Mouse (Mus musculus) embryonic facial prominence, embryonic 10.5 days (tissue): Measurements from ENCODE around the gene Mapk7. TPM values are rescaled to one million over a fixed set of nuclear protein-coding genes. Genes with fewer than 3 reads are reported as not detected.

ENCODE experiments used
- DNase-seq: peaks from one replicate; pipeline ENCODE4 v3.0.0-alpha.2; 2017; ENCODE audit warnings: low spot score
- H3K27ac ChIP-seq: fragments of 300-500 bp; sonication (generic); replicated peaks from 2 replicates; pipeline ENCODE4 v1.5.1; 2016; ENCODE audit warnings: mild to moderate bottlenecking
- H3K27me3 ChIP-seq: fragments of 300-500 bp; sonication (generic); replicated peaks from 2 replicates; pipeline ENCODE4 v1.6.1; 2016; ENCODE audit warnings: low read depth, mild to moderate bottlenecking; ENCODE audit not compliant: poor library complexity, severe bottlenecking
- H3K36me3 ChIP-seq: fragments of 300-500 bp; sonication (generic); replicated peaks from 2 replicates; pipeline ENCODE4 v1.6.1; 2016; ENCODE audit warnings: mild to moderate bottlenecking, moderate library complexity
- H3K4me1 ChIP-seq: fragments of 300-500 bp; sonication (generic); 2 replicates; pipeline ENCODE4 v1.6.1; 2016
- H3K4me3 ChIP-seq: fragments of 300-500 bp; sonication (generic); 2 replicates; pipeline ENCODE4 v1.5.1; 2016; ENCODE audit warnings: mild to moderate bottlenecking, moderate library complexity
- H3K9me3 ChIP-seq: fragments of 300-500 bp; sonication (generic); 2 replicates; pipeline ENCODE4 v1.6.1; 2016; ENCODE audit warnings: mild to moderate bottlenecking
- WGBS: fragments of 180-500 bp; shearing (Covaris S2); methylation state at CpG from one replicate; pipeline ENCODE4 v1.1.7; 2016; 5-methylcytosine and 5-hydroxymethylcytosine counted together
- polyA plus RNA-seq: library from polyadenylated mRNA; unstranded; fragments of >200 nt; fragmentation: Nextera tagmentation; extraction: Ambion mirVana; gene quantifications from 2 replicates; pipeline ENCODE4 v1.2.1, GENCODE M21; 2016

Mapk7 gene
- polyA plus RNA-seq, 1 experiment from 2014 or later: 97.4 TPM

- DNase-seq: no peak
- no peaks in the 10 kb centered on the region for H3K9me3 ChIP-seq
- H3K27ac ChIP-seq: no peak overlapping the region
- H3K4me3 ChIP-seq: no peak overlapping the region
- no peaks in the 10 kb centered on the region for H3K27me3 ChIP-seq
- H3K4me1 ChIP-seq: no peaks in the 10 kb centered on the region
- H3K36me3 ChIP-seq: peaks cover 87% of the 10 kb centered on the region
- 86% methylated on average over 1 of the region's 1 CpGs for WGBS
These were observed 23.8 kb upstream of the Mapk7 start for GRCm38 (mm10) chr11:61517971-61518370.

- Histone ChIP-seq H3K9me3 (no peaks in the 10 kb centered on the region), H3K27me3 (no peaks in the 10 kb centered on the region), H3K4me3 (no peak overlapping the region), H3K27ac (no peak overlapping the region), H3K36me3 (peaks cover 86% of the 10 kb centered on the region), H3K4me1 (no peaks in the 10 kb centered on the region)
- peak; percentile 57 for DNase-seq
- 31% methylated on average over 3 of the region's 3 CpGs for WGBS
These were observed 20.7 kb upstream of the Mapk7 start for GRCm38 (mm10) chr11:61514953-61515352.

- Histone ChIP-seq H3K4me3 (peak within 1 kb of the TSS; percentile 78), H3K27me3 (no peaks in the 10 kb centered on the region), H3K27ac (peak within 1 kb of the TSS; percentile 92), H3K36me3 (peaks cover 17% of the 10 kb centered on the region), H3K4me1 (peaks cover 20% of the 10 kb centered on the region), H3K9me3 (no peaks in the 10 kb centered on the region)
- peak; percentile 94 for DNase-seq
- WGBS: under 1% methylated on average over 39 of the region's 39 CpGs
These were observed 10.6 kb upstream of the Mapk7 start, which contains the start of gene B9d1 for GRCm38 (mm10) chr11:61504713-61505257. Gene B9d1, plus strand, starts transcription at chr11:61505144.

GRCm38 (mm10) chr11:61503933-61504332 lies 9.7 kb upstream of the Mapk7 start:
- DNase-seq: no peak
- no peaks in the 10 kb centered on the region for H3K27me3 ChIP-seq
- H3K36me3 ChIP-seq: peaks cover 9% of the 10 kb centered on the region
- 73% methylated on average over 8 of the region's 8 CpGs for WGBS
- H3K4me3 ChIP-seq: no peak overlapping the region
- H3K9me3 ChIP-seq: no peaks in the 10 kb centered on the region
- peaks cover 20% of the 10 kb centered on the region for H3K4me1 ChIP-seq
- H3K27ac ChIP-seq: no peak overlapping the region; the same call in 1 of the 2 replicates

GRCm38 (mm10) chr11:61498736-61499504 lies 4.7 kb upstream of the Mapk7 start:
- WGBS: 71% methylated on average over 6 of the region's 6 CpGs
- no peak overlapping the region for H3K4me3 ChIP-seq
- peaks cover 7% of the 10 kb centered on the region for H3K4me1 ChIP-seq
- no peaks in the 10 kb centered on the region for H3K9me3 ChIP-seq
- peak overlapping the region; percentile 24 for H3K27ac ChIP-seq
- no peaks in the 10 kb centered on the region for H3K27me3 ChIP-seq
- DNase-seq: no peak
- no peaks in the 10 kb centered on the region for H3K36me3 ChIP-seq

- H3K9me3 ChIP-seq: no peaks in the 10 kb centered on the region
- H3K27ac ChIP-seq: no peak overlapping the region
- H3K4me1 ChIP-seq: peaks cover 19% of the 10 kb centered on the region
- H3K4me3 ChIP-seq: no peak overlapping the region
- 74% methylated on average over 1 of the region's 1 CpGs for WGBS
- no peak for DNase-seq
- H3K27me3 ChIP-seq: no peaks in the 10 kb centered on the region
- H3K36me3 ChIP-seq: peaks cover 7% of the 10 kb centered on the region
These were observed 3.3 kb upstream of the Mapk7 start for GRCm38 (mm10) chr11:61497490-61497889.

- Histone ChIP-seq H3K27ac (peak overlapping the region; percentile 93), H3K9me3 (0 out of 2 replicates have a peak, but pooled peaks cover 3% of the 10 kb centered on the region), H3K27me3 (no peaks in the 10 kb centered on the region), H3K4me3 (peak overlapping the region; percentile 97; the same call in 1 of the 2 replicates), H3K4me1 (peaks cover 29% of the 10 kb centered on the region), H3K36me3 (peaks cover 27% of the 10 kb centered on the region)
- 93% methylated on average over 2 of the region's 2 CpGs for WGBS
- no peak for DNase-seq
These were observed 1.3 kb upstream of the Mapk7 start for GRCm38 (mm10) chr11:61495528-61495927.

- DNase-seq: no peak
- H3K36me3 ChIP-seq: peaks cover 46% of the 10 kb centered on the region
- H3K9me3 ChIP-seq: 0 out of 2 replicates have a peak, but pooled peaks cover 3% of the 10 kb centered on the region
- 1% methylated on average over 49 of the region's 50 CpGs for WGBS
- peak overlapping the region; percentile 97 for H3K4me3 ChIP-seq
- H3K27me3 ChIP-seq: no peaks in the 10 kb centered on the region
- H3K27ac ChIP-seq: peak overlapping the region; percentile 93
- peaks cover 46% of the 10 kb centered on the region for H3K4me1 ChIP-seq
These were observed 579 bp downstream of the Mapk7 start for GRCm38 (mm10) chr11:61493525-61494128.

- Histone ChIP-seq H3K27ac (peak overlapping the region; percentile 93), H3K36me3 (peaks cover 53% of the 10 kb centered on the region), H3K27me3 (no peaks in the 10 kb centered on the region), H3K4me1 (peaks cover 50% of the 10 kb centered on the region), H3K9me3 (0 out of 2 replicates have a peak, but pooled peaks cover 3% of the 10 kb centered on the region), H3K4me3 (peak overlapping the region; percentile 97)
- no peak for DNase-seq
- 82% methylated on average over 12 of the region's 12 CpGs for WGBS
These were observed 1.3 kb downstream of the Mapk7 start for GRCm38 (mm10) chr11:61492749-61493401.

- WGBS: 95% methylated on average over 22 of the region's 22 CpGs
- Histone ChIP-seq H3K27me3 (no peaks in the 10 kb centered on the region), H3K27ac (no peak overlapping the region; the same call in 1 of the 2 replicates), H3K4me1 (peaks cover 69% of the 10 kb centered on the region), H3K4me3 (peak overlapping the region; percentile 23; the same call in 1 of the 2 replicates), H3K36me3 (peaks cover 69% of the 10 kb centered on the region), H3K9me3 (0 out of 2 replicates have a peak, but pooled peaks cover 3% of the 10 kb centered on the region)
- no peak for DNase-seq
These were observed 3.2 kb downstream of the Mapk7 start for GRCm38 (mm10) chr11:61490944-61491520.

- no peak for DNase-seq
- peak overlapping the region; percentile 23; the same call in 1 of the 2 replicates for H3K4me3 ChIP-seq
- H3K9me3 ChIP-seq: 0 out of 2 replicates have a peak, but pooled peaks cover 3% of the 10 kb centered on the region
- WGBS: 94% methylated on average over 8 of the region's 8 CpGs
- peaks cover 76% of the 10 kb centered on the region for H3K4me1 ChIP-seq
- H3K27me3 ChIP-seq: no peaks in the 10 kb centered on the region
- H3K36me3 ChIP-seq: peaks cover 69% of the 10 kb centered on the region
- H3K27ac ChIP-seq: no peak overlapping the region; the same call in 1 of the 2 replicates
These were observed 4.3 kb downstream of the Mapk7 start for GRCm38 (mm10) chr11:61489874-61490273.

GRCm38 (mm10) chr11:61489085-61489484 lies 5.1 kb downstream of the Mapk7 start:
- Histone ChIP-seq H3K9me3 (0 out of 2 replicates have a peak, but pooled peaks cover 3% of the 10 kb centered on the region), H3K27me3 (no peaks in the 10 kb centered on the region), H3K4me3 (no peak overlapping the region), H3K36me3 (peaks cover 69% of the 10 kb centered on the region), H3K27ac (no peak overlapping the region), H3K4me1 (peaks cover 82% of the 10 kb centered on the region)
- WGBS: 87% methylated on average over 2 of the region's 2 CpGs
- no peak for DNase-seq
